Mouse (Mus musculus) hindbrain, embryonic 15.5 days (tissue): ENCODE measurements around the gene Usp34. TPM values are rescaled to one million over a fixed set of nuclear protein-coding genes. Genes with fewer than 3 reads are reported as not detected.
"Not testable (repeated sequence)": the region's sequence is repeated elsewhere in the genome, so short reads cannot be mapped to it uniquely, and the experiment has no call there.

Source experiments
- ATAC-seq: fragments of 200-750 bp; cut with Nextera tagmentation; 2 replicates; pipeline ENCODE4 v1.8.0; 2017; ENCODE audit warnings: low read depth, moderate number of reproducible peaks, moderate TSS enrichment; ENCODE audit not compliant: low FRiP score
- H3K27ac ChIP-seq: fragments of 300-500 bp; sonication (generic); replicated peaks from 2 replicates; pipeline ENCODE4 v1.5.1; 2015; ENCODE audit warnings: mild to moderate bottlenecking, inconsistent platforms
- H3K27me3 ChIP-seq: fragments of 300-500 bp; sonication (generic); 2 replicates; pipeline ENCODE4 v1.6.1; 2015; ENCODE audit warnings: control low read depth, inconsistent platforms
- H3K36me3 ChIP-seq: fragments of 300-500 bp; sonication (generic); 2 replicates; pipeline ENCODE4 v1.6.1; 2015; ENCODE audit warnings: control low read depth, inconsistent platforms
- H3K4me1 ChIP-seq: fragments of 300-500 bp; sonication (generic); replicated peaks from 2 replicates; pipeline ENCODE4 v1.6.1; 2015; ENCODE audit warnings: control low read depth, inconsistent platforms
- H3K4me2 ChIP-seq: fragments of 300-500 bp; sonication (generic); 2 replicates; pipeline ENCODE4 v1.6.1; 2015; ENCODE audit warnings: moderate library complexity, mild to moderate bottlenecking, inconsistent platforms
- H3K4me3 ChIP-seq: fragments of 300-500 bp; sonication (generic); 2 replicates; pipeline ENCODE4 v1.5.1; 2015; ENCODE audit warnings: mild to moderate bottlenecking, inconsistent platforms
- H3K9ac ChIP-seq: fragments of 300-500 bp; sonication (generic); 2 replicates; pipeline ENCODE4 v1.6.1; 2015; ENCODE audit warnings: inconsistent platforms
- H3K9me3 ChIP-seq: fragments of 300-500 bp; sonication (generic); 2 replicates; pipeline ENCODE4 v1.6.1; 2016; ENCODE audit warnings: control low read depth, inconsistent platforms
- WGBS: fragments of 180-500 bp; shearing (Covaris S2); methylation state at CpG from one replicate; pipeline ENCODE4 v1.1.7; 2015; 5-methylcytosine and 5-hydroxymethylcytosine counted together
- polyA plus RNA-seq: library from polyadenylated mRNA; unstranded; fragments of >200 nt; fragmentation: Nextera tagmentation; extraction: Ambion mirVana; gene quantifications from 2 replicates; pipeline ENCODE4 v1.2.1, GENCODE M21; 2015

The Usp34 gene
- polyA plus RNA-seq, 1 experiment from 2014 or later: 28.4 TPM

GRCm38 (mm10) chr11:23465862-23466261 lies 159.2 kb downstream of the Usp34 start:
- H3K9ac ChIP-seq: not testable (repeated sequence)
- H3K36me3 ChIP-seq: peaks cover 40% of the 10 kb centered on the region
- 100% methylated on average over 2 of the region's 2 CpGs for WGBS

DNA sequence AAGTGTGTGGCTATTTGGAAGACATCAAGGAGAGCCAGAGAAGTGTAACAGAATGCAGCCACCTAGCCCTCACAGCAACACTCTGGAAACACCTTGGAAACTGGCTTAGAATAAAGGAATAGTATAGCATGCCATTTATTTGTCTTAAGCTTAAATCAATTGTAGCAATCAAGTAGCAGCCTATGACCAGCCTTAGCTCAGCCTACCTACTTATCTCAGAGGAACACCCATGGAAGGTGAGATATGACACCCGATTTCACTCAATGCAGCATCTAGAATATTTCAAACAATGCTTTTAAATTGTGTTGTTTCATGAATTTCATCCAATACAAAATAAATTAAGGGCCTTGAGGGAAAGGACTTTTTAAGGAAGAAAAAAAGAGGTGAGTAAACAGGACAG lies 183.3 kb downstream of the Usp34 start:
- peaks cover 5% of the 10 kb centered on the region for H3K4me1 ChIP-seq
- H3K9me3 ChIP-seq: no peaks in the 10 kb centered on the region
- no peak overlapping the region for H3K27ac ChIP-seq
- peaks cover 85% of the 10 kb centered on the region for H3K36me3 ChIP-seq
- WGBS: 100% methylated on average over 1 of the region's 1 CpGs
- H3K4me2 ChIP-seq: no peak overlapping the region
- H3K9ac ChIP-seq: no peak overlapping the region
- ATAC-seq: no peak
- H3K4me3 ChIP-seq: no peak overlapping the region
- no peaks in the 10 kb centered on the region for H3K27me3 ChIP-seq

More at GRCm38 (mm10) chr11:23465862-23466261, 159.2 kb downstream of the Usp34 start:
- H3K4me1 ChIP-seq, H3K4me3 ChIP-seq, H3K27me3 ChIP-seq, ATAC-seq, H3K27ac ChIP-seq, H3K9me3 ChIP-seq, H3K4me2 ChIP-seq: not testable (repeated sequence)

DNA sequence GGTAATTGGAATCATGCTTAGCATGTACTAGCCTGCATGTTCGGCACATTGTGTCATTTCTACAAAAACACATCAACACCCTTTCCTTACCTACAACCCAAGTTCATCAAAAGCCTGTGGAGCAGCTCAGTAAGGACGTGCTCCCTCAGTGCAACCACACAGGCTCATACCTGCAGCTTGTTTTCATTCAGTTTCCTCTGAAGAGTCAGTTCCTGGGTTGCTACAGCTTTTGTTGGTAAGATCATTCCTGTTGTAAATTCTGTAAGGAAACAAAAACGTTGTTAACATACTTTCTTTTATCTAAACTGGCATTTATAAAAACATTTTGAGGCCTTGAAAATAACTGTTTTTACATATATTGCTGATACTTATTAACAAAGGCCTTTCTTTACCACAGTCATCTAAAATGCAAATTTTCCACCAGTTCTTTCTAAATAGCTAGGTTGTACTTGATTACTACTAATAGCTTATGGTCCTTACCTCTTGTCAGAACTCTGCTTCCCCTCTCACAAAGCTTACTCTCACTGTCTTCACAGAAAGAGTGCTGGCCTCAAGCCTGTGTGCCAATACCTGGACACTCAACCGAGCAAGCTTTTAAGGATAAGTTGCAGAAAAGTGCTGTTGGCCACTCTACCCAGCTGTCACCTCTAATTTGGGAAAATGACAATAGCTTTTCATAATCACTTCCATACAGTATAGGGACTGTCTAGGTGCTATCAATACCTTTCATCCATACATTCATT lies 185.5 kb downstream of the Usp34 start:
- H3K4me1 ChIP-seq: peaks cover 23% of the 10 kb centered on the region
- no peak overlapping the region for H3K4me2 ChIP-seq
- H3K9ac ChIP-seq: no peak overlapping the region
- H3K36me3 ChIP-seq: peaks cover 70% of the 10 kb centered on the region
- H3K9me3 ChIP-seq: no peaks in the 10 kb centered on the region
- H3K27ac ChIP-seq: no peak overlapping the region
- no peak for ATAC-seq
- no peaks in the 10 kb centered on the region for H3K27me3 ChIP-seq
- H3K4me3 ChIP-seq: no peak overlapping the region
- 91% methylated on average over 4 of the region's 4 CpGs for WGBS

DNA sequence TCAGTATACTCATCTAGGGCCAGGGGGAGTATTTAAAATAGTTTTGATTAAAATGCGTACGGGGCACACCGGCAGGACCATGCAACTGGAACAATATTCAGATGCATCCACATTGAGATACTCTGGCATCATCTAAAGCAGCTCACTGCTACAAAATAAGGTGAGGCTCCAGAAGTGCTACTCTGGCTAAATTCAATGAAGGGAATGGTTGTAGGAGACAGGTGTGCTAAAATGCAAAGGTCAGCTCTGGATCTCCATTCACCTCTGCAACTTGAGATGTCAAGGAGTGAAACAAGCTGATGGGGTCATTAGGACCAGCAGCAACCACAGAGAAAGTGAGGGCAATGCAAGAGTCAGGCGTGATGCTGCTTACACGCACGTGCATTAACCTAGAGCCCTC lies 188.5 kb downstream of the Usp34 start:
- Histone ChIP-seq H3K9ac (no peak overlapping the region), H3K27me3 (no peaks in the 10 kb centered on the region), H3K36me3 (peaks cover 40% of the 10 kb centered on the region), H3K4me2 (peak overlapping the region; percentile 88), H3K4me3 (no peak overlapping the region), H3K9me3 (no peaks in the 10 kb centered on the region), H3K4me1 (peaks cover 23% of the 10 kb centered on the region), H3K27ac (no peak overlapping the region)
- no peak for ATAC-seq
- 90% methylated on average over 6 of the region's 6 CpGs for WGBS

- Histone ChIP-seq H3K9me3 (no peaks in the 10 kb centered on the region), H3K27ac (peak overlapping the region; percentile 95), H3K4me3 (peak overlapping the region; percentile 79), H3K36me3 (peaks cover 26% of the 10 kb centered on the region), H3K9ac (peak overlapping the region; percentile 71), H3K4me1 (peaks cover 23% of the 10 kb centered on the region), H3K27me3 (no peaks in the 10 kb centered on the region), H3K4me2 (peak overlapping the region; percentile 88)
- ATAC-seq: no peak
- 36% methylated on average over 6 of the region's 6 CpGs for WGBS
These were observed 190.0 kb downstream of the Usp34 start for GRCm38 (mm10) chr11:23496661-23497060.

GRCm38 (mm10) chr11:23497335-23497717 lies 190.6 kb downstream of the Usp34 start:
- peak; percentile 89 for ATAC-seq
- Histone ChIP-seq H3K36me3 (peaks cover 21% of the 10 kb centered on the region), H3K9me3 (no peaks in the 10 kb centered on the region), H3K27ac (peak overlapping the region; percentile 95), H3K4me3 (peak overlapping the region; percentile 79), H3K4me2 (peak overlapping the region; percentile 88), H3K9ac (peak overlapping the region; percentile 71), H3K27me3 (no peaks in the 10 kb centered on the region), H3K4me1 (peaks cover 23% of the 10 kb centered on the region)
- WGBS: under 1% methylated on average over 22 of the region's 22 CpGs

DNA sequence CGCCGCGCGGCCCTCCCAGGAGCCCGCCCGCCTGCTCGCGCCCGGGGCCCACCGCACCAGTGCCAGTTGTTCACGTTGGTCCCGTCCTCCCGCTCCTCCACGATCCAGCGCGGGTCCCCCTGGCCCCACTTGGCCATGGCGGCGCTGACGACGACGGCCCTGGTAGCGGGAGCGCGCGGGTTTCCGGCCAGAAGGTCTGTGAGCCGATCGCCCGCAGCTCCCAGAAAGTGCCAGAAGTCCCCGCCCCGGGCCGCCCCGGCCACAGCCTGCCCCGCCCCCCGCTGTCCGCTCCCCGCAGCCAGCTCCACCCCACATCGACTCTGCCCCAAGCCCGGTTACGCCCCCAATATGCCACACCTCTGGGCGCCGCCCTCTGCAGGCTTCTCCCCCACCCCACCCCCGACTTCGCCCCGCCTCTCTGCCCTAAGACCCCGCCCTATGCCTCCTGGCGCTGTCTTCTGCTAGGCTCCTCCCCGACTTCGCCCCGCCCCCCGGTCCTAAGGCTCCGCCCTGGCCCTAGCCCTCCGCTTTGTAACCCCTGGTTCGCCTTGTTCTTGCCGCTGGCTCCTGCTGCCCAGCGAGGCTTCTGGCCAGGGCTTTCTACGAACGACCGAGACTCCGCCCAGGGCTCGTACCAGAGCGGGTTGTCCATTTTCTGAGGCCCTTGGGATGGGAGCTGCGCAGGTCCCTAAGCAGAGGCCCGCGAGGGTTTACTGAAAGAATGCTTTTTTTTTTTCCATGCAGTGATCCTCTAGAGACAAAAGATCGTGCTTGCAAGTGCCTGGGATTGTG lies 191.2 kb downstream of the Usp34 start, which contains the start of gene Ahsa2:
Gene Ahsa2 (minus strand): TSS at position 313 of the 792 bp plus-strand sequence.
- peak within 1 kb of the TSS; percentile 95 for H3K27ac ChIP-seq
- peak; percentile 95 for ATAC-seq
- WGBS: under 1% methylated on average over 64 of the region's 66 CpGs
- H3K4me1 ChIP-seq: peaks cover 23% of the 10 kb centered on the region
- no peaks in the 10 kb centered on the region for H3K9me3 ChIP-seq
- H3K4me2 ChIP-seq: peak within 1 kb of the TSS; percentile 88
- no peaks in the 10 kb centered on the region for H3K27me3 ChIP-seq
- H3K4me3 ChIP-seq: peak within 1 kb of the TSS; percentile 79
- peak within 1 kb of the TSS; percentile 71 for H3K9ac ChIP-seq
- peaks cover 15% of the 10 kb centered on the region for H3K36me3 ChIP-seq

DNA sequence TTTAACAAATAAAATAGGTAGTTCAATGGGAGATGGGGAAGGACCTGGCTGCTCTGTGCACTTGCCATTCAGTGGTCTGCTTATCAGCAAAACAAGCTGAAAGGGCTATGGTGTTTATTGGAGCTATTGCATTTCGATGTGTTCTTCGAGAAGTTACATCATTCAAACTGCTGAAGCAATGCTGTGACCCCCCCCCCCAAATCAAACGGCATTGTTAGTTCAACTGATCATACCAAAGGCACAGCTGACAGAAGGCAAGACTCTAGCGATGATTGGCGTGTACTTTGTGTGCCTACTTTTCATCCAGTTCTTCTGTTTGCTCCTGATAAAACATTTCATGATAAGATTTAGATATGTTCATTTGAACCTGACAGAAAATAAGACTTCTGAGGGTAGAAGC lies 191.9 kb downstream of the Usp34 start:
- no peaks in the 10 kb centered on the region for H3K27me3 ChIP-seq
- ATAC-seq: no peak
- H3K9me3 ChIP-seq: no peaks in the 10 kb centered on the region
- H3K9ac ChIP-seq: peak overlapping the region; percentile 51
- WGBS: 48% methylated on average over 5 of the region's 5 CpGs
- H3K4me2 ChIP-seq: peak overlapping the region; percentile 88
- H3K27ac ChIP-seq: peak overlapping the region; percentile 95
- H3K4me3 ChIP-seq: peak overlapping the region; percentile 79
- peaks cover 23% of the 10 kb centered on the region for H3K4me1 ChIP-seq
- H3K36me3 ChIP-seq: 0 out of 2 replicates have a peak, but pooled peaks cover 8% of the 10 kb centered on the region

GRCm38 (mm10) chr11:23504801-23505200 lies 198.1 kb downstream of the Usp34 start:
- H3K4me1 ChIP-seq, H3K27me3 ChIP-seq, H3K4me3 ChIP-seq, H3K9me3 ChIP-seq, H3K9ac ChIP-seq, ATAC-seq, H3K36me3 ChIP-seq, H3K27ac ChIP-seq, H3K4me2 ChIP-seq: not testable (repeated sequence)
- WGBS: 87% methylated on average over 5 of the region's 5 CpGs

DNA sequence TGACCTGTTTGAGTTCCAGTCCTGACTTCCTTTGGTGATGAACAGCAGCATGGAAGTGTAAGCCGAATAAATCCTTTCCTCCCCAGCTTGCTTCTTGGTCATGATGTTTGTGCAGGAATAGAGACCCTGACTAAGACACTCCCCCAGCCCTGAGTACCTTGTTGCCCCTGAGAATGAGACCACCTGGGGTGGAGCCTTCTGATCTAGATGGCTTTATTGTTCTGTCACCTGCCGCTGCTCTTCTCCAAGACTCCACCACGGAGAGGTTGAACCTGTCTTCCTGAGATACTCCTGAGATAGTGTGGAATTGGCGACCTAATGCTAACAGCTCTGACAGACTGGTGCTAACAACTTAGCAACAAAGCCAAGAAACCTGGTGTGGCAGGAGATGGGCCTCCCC lies 208.1 kb downstream of the Usp34 start:
- not testable (repeated sequence) for H3K36me3 ChIP-seq, H3K4me2 ChIP-seq, H3K4me1 ChIP-seq, H3K4me3 ChIP-seq, H3K27ac ChIP-seq, H3K9me3 ChIP-seq, ATAC-seq, H3K27me3 ChIP-seq, H3K9ac ChIP-seq
- WGBS: 72% methylated on average over 4 of the region's 4 CpGs

- Histone ChIP-seq H3K9me3 (no peaks in the 10 kb centered on the region), H3K4me2 (no peak overlapping the region), H3K27me3 (no peaks in the 10 kb centered on the region), H3K27ac (no peak overlapping the region), H3K4me1 (peaks cover 6% of the 10 kb centered on the region; the same call in 1 of the 2 replicates), H3K4me3 (no peak overlapping the region), H3K9ac (no peak overlapping the region), H3K36me3 (no peaks in the 10 kb centered on the region)
- no peak for ATAC-seq
- 80% methylated on average over 2 of the region's 2 CpGs for WGBS
These were observed 208.6 kb downstream of the Usp34 start for GRCm38 (mm10) chr11:23515315-23515714.

DNA sequence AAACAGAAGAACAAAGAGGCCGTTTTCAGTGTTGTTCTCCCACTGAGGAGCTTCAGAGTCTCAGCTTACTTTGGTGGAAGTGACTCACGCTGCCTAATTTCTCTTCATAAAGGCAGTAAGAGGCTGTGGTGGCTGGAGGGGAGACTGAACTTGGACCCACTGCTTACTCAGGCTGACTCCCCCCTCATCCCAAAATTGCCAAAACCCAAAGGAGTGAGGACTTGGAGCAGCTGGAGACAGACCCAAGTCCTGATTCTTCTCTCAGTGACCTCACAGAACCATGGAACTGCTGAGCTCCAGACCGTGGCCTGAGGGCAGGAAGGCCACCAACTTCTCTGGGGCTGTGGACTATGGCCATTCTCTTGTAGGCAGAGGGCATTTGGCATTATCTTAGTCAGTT lies 212.3 kb downstream of the Usp34 start:
- Histone ChIP-seq H3K4me2 (no peak overlapping the region), H3K4me1 (no peaks in the 10 kb centered on the region)
- WGBS: 69% methylated on average over 3 of the region's 3 CpGs

More for the DNA sequence above, 212.3 kb downstream of the Usp34 start:
- Histone ChIP-seq H3K4me3 (no peak overlapping the region), H3K27ac (no peak overlapping the region), H3K36me3 (no peaks in the 10 kb centered on the region), H3K9ac (no peak overlapping the region), H3K9me3 (no peaks in the 10 kb centered on the region), H3K27me3 (no peaks in the 10 kb centered on the region)
- no peak for ATAC-seq
